Mouse (Mus musculus) left cerebral cortex, adult 2 months (tissue): ENCODE results near the gene Cybc1. TPM values are rescaled to one million over a fixed set of nuclear protein-coding genes. Genes with fewer than 3 reads are reported as not detected.

Experiments used
- DNase-seq, 2 experiments: peaks; one replicate each; pipeline ENCODE4 v3.0.0; 2021 to 2022; ENCODE audit warnings: low spot score in 2 of 2, mixed read lengths in 1 of 2; ENCODE audit errors: extremely low spot score in 1 of 2
- H3K27ac ChIP-seq: fragments of 200-600 bp; 2 replicates; pipeline ENCODE4 v1.8.1; 2022
- H3K4me3 ChIP-seq: fragments of 200-600 bp; 2 replicates; pipeline ENCODE4 v1.8.1; 2022
- CTCF ChIP-seq: fragments of 200-600 bp; IDR thresholded peaks from 2 replicates; pipeline ENCODE4 v1.8.1; 2022; ENCODE audit warnings: antibody characterized with exemption, mild to moderate bottlenecking, moderate library complexity
- intact Hi-C: fragments of 180-260 bp; cut with DNase I; formaldehyde crosslinking; loops from one replicate; pipeline ENCODE4 v1.15.1; 2025
- total RNA-seq, 2 experiments: library from RNA; stranded (reverse); gene quantifications; 2 replicates each; pipeline ENCODE4 v1.2.3; 2021

Gene Cybc1
- total RNA-seq, 2 experiments from 2014 or later, result 22.0 to 23.3 TPM

DNA sequence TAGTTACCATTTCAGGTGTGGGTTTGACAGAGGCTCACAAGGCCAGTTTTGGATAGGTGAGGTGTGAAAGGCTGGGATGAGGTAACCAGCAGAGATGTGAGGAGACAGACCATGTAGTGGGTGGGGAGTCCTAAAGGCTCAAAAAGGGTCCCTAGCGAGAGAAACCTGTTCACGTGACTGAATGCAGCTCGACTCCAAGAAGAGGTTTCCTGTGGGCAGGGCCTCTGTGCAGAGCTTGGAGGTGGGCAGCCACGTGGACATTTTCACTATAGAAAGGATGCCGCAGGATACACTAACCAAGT is 25.3 kb downstream of the Cybc1 start:
- no peak for DNase-seq
- peak overlapping the region; percentile 93 for H3K4me3 ChIP-seq
- H3K27ac ChIP-seq, result peak overlapping the region; percentile 47
- intact Hi-C loops, result no loop called here
- no peak for TF ChIP-seq CTCF

DNA sequence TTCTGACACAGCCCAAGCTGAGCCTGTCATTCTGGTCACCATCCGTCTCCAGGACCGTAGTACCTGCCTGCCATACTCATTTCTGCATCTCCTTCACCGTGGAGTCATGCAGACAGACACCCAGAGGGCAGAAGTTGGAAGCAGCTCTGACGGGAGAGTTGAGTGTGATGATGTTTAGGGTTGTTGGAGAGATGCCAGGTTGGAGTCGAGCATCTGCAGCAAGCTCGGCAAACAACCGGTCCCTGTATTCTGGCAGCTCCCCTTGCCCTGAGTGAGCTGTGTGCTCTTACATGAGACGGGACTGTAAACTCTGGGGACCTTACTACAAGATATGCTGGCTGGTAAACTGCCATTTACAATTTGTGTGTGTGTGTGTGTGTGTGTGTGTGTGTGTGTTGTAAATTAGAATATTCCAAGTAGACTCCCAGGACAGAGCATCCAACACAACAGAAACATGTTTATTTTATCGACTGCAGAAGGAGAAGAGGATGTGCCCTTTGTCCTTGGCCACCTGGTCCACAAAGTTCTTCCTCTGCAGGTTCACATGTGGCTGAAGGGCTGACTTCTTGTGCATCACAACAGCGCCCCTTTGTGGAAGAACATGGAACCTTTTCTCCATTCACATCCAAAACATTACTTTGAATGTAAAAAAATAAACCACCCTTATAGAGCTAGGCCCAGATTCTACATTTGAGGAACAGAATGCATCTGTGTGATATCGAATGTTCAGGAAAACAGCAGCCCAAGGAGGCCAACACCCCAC is 27.5 kb downstream of the Cybc1 start:
- DNase-seq, result no peak
- Histone ChIP-seq H3K27ac (no peak overlapping the region), H3K4me3 (no peak overlapping the region)
- peak; percentile 59 for TF ChIP-seq CTCF
- intact Hi-C loops, result no loop called here

DNA sequence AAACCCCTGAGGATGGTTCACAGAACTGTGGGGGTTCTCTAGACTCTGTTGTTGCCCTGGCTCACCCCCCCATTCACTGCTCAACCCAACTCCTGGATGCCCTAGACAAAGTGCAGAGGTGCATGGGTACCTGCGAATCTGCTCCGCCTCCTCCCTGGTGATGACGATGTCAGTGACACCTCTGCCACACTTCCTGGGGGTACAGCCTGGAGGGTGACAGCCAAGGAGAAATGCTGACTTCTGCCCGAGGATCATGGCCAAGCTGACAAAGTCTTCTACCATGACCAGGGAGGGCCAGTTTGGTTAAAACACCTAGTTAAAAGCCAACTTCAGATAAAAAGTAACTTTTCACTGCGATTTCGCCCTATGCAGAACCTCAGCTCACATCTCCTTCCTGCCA is 28.3 kb downstream of the Cybc1 start:
- no peak for TF ChIP-seq CTCF
- intact Hi-C loops, result no loop called here
- no peak overlapping the region for H3K27ac ChIP-seq
- no peak for DNase-seq
- H3K4me3 ChIP-seq, result no peak overlapping the region

DNA sequence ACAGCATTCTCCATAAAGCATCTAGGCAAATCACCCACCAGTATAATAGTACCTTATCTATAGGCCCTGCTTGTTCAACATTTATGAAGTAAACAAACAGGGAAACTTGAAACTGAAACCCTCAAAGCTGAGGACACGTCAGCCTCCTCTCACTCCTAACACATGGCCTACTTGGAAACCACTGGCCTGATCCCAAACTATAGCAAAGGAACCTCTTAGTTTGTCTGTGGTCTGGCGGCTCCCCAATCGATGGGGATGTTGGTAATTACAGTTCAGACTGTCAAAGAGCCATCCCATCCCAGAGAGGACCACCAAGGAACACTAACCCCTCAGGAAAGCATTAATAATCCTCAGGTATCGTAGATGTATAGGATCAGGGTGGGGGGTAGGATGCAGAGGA is 29.3 kb downstream of the Cybc1 start:
- intact Hi-C loops, result no loop called here
- no peak overlapping the region for H3K27ac ChIP-seq
- H3K4me3 ChIP-seq, result no peak overlapping the region
- no peak for TF ChIP-seq CTCF
- DNase-seq, result no peak

DNA sequence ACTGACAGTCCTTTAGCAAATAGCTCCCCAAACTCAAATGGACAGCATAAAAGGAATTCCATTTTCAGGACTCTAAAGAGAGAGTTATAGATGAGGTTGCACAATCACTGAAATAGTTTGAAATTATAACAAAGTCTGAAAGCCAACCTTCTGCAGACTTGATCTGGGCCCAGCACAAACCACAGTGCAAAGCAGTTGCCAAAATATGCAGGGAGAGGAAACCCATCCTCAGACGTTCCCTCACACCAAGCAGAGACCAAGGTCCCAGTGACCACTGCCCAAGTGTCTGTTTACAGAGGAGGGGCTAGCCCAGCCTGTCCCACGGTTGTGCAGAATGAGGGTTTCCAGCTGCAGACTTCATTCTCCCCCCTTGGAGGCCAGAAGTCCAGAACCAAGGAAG is 30.5 kb downstream of the Cybc1 start:
- no peak overlapping the region for H3K27ac ChIP-seq
- intact Hi-C loops, result no loop called here
- no peak for TF ChIP-seq CTCF
- no peak for DNase-seq
- H3K4me3 ChIP-seq, result no peak overlapping the region

DNA sequence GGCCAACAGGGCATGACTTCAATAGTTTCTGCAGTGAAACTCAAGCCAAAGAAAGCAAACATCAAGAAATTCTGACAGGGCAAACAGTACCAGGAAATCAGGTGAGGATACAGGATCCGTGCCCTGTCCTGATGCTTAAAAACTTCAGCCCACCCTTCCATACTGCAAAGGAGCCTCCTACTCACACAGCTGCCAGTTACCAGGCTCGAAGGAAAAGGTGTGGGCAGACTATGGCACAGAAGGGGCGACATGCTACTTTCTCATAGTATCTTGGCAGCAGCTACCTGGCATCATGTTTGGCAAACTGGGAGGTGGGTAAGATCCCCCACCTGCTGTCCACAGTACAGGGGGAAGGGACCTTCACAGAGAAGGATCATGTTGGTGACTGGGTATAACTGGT is 35.7 kb downstream of the Cybc1 start:
- DNase-seq, result no peak
- Histone ChIP-seq H3K4me3 (no peak overlapping the region), H3K27ac (no peak overlapping the region)
- no peak for TF ChIP-seq CTCF
- intact Hi-C loops, result no loop called here

GRCm38 (mm10) chr11:121192742-121193141 is 36.4 kb downstream of the Cybc1 start:
- intact Hi-C loops, result no loop called here
- no peak for TF ChIP-seq CTCF
- no peak overlapping the region for H3K27ac ChIP-seq
- no peak overlapping the region for H3K4me3 ChIP-seq
- DNase-seq, result no peak

DNA sequence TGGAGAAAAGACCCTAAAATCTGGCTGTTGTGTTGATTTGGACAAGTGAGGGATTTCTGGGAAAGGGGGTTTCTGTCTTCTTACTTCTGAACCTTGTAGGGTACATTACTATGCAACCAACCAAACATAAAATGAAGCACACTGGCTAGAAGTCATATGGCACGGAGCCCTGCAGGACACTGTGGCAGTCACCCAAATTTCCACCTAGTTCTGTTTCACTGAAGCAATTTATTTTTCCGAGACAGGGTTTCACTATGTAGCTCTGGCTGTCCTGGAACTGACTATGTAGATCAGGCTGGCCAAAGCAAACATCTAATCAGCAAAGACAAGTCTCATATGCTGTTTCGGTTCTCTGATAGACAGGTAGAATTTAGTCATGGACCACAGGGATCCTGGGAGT is 39.4 kb downstream of the Cybc1 start:
- intact Hi-C loops, result no loop called here
- DNase-seq, result no peak
- Histone ChIP-seq H3K27ac (no peak overlapping the region), H3K4me3 (no peak overlapping the region)
- no peak for TF ChIP-seq CTCF

GRCm38 (mm10) chr11:121176285-121177270 is 52.5 kb downstream of the Cybc1 start:
- DNase-seq, result peak; percentile 21 to 38
- intact Hi-C loops, result no loop called here
- peak; percentile 76 for TF ChIP-seq CTCF
- H3K27ac ChIP-seq, result no peak overlapping the region
- no peak overlapping the region for H3K4me3 ChIP-seq

GRCm38 (mm10) chr11:121174234-121174633 is 54.9 kb downstream of the Cybc1 start:
- DNase-seq, result no peak
- TF ChIP-seq CTCF, result no peak
- no peak overlapping the region for H3K4me3 ChIP-seq
- no peak overlapping the region for H3K27ac ChIP-seq
- intact Hi-C loops, result no loop called here

- Histone ChIP-seq H3K4me3 (no peak overlapping the region), H3K27ac (no peak overlapping the region)
- no peak for TF ChIP-seq CTCF
- DNase-seq, result no peak
- intact Hi-C loops, result no loop called here
Measured at GRCm38 (mm10) chr11:121173203-121173602, 55.9 kb downstream of the Cybc1 start.

Other genes starting within 250 kb of the Cybc1 start
- 100 to 1,000 TPM; 126 to 132 TPM for gene Csnk1d, start 238.0 kb downstream of the Cybc1 start, total RNA-seq
- 1 to 10 TPM; 2.2 to 3.0 TPM for gene Cd7, start 189.9 kb downstream of the Cybc1 start, total RNA-seq
- not detected for gene Sectm1b, start 165.8 kb downstream of the Cybc1 start, total RNA-seq
- not detected for gene Sectm1a, start 148.1 kb downstream of the Cybc1 start, total RNA-seq
- gene Tex19.2, start 110.6 kb downstream of the Cybc1 start, total RNA-seq, result not detected
- not detected for gene Tex19.1, start 83.2 kb downstream of the Cybc1 start, total RNA-seq
- gene Uts2r, start 69.1 kb downstream of the Cybc1 start, total RNA-seq, result under 1 TPM in 1 of 2 experiments, not detected in 1; 0.21 TPM
- 10 to 100 TPM; 21.2 to 26.8 TPM for gene Hexdc, start 24.9 kb downstream of the Cybc1 start, total RNA-seq
- gene Ogfod3, start 24.6 kb downstream of the Cybc1 start, total RNA-seq, result 1 to 10 TPM; 7.2 TPM
- gene Narf, start 7.9 kb upstream of the Cybc1 start, total RNA-seq, result 10 to 100 TPM; 39.2 to 48.9 TPM
- gene Foxk2, start 30.7 kb upstream of the Cybc1 start, total RNA-seq, result 10 to 100 TPM; 84.0 to 86.5 TPM
- gene Wdr45b, start 125.1 kb upstream of the Cybc1 start, total RNA-seq, result 10 to 100 TPM; 62.1 to 70.9 TPM
- gene Rab40b, start 158.9 kb upstream of the Cybc1 start, total RNA-seq, result 10 to 100 TPM; 43.5 to 53.4 TPM
- gene Fn3krp, start 192.1 kb upstream of the Cybc1 start, total RNA-seq, result 10 to 100 TPM; 46.2 to 49.0 TPM
- gene Fn3k, start 205.6 kb upstream of the Cybc1 start, total RNA-seq, result 10 to 100 TPM; 56.4 to 57.1 TPM
- 10 to 100 TPM; 34.7 to 37.1 TPM for gene Tbcd, start 222.6 kb upstream of the Cybc1 start, total RNA-seq